Mouse (Mus musculus) heart, adult 2 months (tissue): ENCODE results near the gene Zfp683. TPM values are rescaled to one million over a fixed set of nuclear protein-coding genes. Genes with fewer than 3 reads are reported as not detected.

Experiments used
- DNase-seq, 2 experiments: peaks; one replicate each; pipeline ENCODE4 v3.0.0; 2021
- H3K27ac ChIP-seq: fragments of 200-600 bp; 2 replicates; pipeline ENCODE4 v1.8.1; 2022
- H3K27me3 ChIP-seq: fragments of 200-500 bp; 2 replicates; pipeline ENCODE4 v1.6.1; 2012; ENCODE audit warnings: mild to moderate bottlenecking, low read length, inconsistent platforms, mixed read lengths; ENCODE audit not compliant: control insufficient read depth, insufficient read depth
- H3K36me3 ChIP-seq: fragments of 200-500 bp; 2 replicates; pipeline ENCODE4 v1.6.1; 2012; ENCODE audit warnings: low read length, inconsistent platforms; ENCODE audit not compliant: control insufficient read depth, insufficient read depth
- H3K4me1 ChIP-seq: fragments of 200-500 bp; 2 replicates; pipeline ENCODE4 v1.6.1; 2011; ENCODE audit warnings: low read length; ENCODE audit not compliant: control insufficient read depth, insufficient read depth
- H3K4me3 ChIP-seq: fragments of 200-600 bp; 2 replicates; pipeline ENCODE4 v1.8.1; 2022
- H3K79me2 ChIP-seq: fragments of 200-500 bp; replicated peaks from 2 replicates; pipeline ENCODE4 v1.6.1; 2012; ENCODE audit warnings: mild to moderate bottlenecking, inconsistent platforms, low read length, moderate library complexity, mixed read lengths; ENCODE audit not compliant: control insufficient read depth, insufficient read depth
- H3K9ac ChIP-seq: fragments of 200-500 bp; 2 replicates; pipeline ENCODE4 v1.6.1; 2012; ENCODE audit warnings: low read depth, mild to moderate bottlenecking, control low read depth, inconsistent platforms, low read length, mixed read lengths
- CTCF ChIP-seq: fragments of 200-600 bp; IDR thresholded peaks from 2 replicates; pipeline ENCODE4 v1.8.1; 2022; ENCODE audit warnings: antibody characterized with exemption, mild to moderate bottlenecking, moderate library complexity
- EP300 ChIP-seq: fragments of 200-500 bp; IDR thresholded peaks from 2 replicates; pipeline ENCODE4 v1.6.1; 2011; ENCODE audit warnings: low read depth, low read length, control low read depth; ENCODE audit not compliant: insufficient read depth
- POLR2A ChIP-seq: fragments of 200-500 bp; IDR thresholded peaks from 2 replicates; pipeline ENCODE4 v1.6.1; 2011; ENCODE audit warnings: mild to moderate bottlenecking, low read depth, low read length, control low read depth; ENCODE audit not compliant: insufficient read depth
- WGBS: fragments of 180-500 bp; shearing (Covaris S2); methylation state at CpG from one replicate; pipeline ENCODE4 v1.1.7; 2018; 5-methylcytosine and 5-hydroxymethylcytosine counted together
- intact Hi-C: fragments of 180-260 bp; cut with DNase I; formaldehyde crosslinking; loops from one replicate; pipeline ENCODE4 v1.15.1; 2025
- long read RNA-seq: library from polyadenylated mRNA; stranded (forward); transcript quantifications from one replicate; pipeline ENCODE4 v2.0.0, GENCODE M21; 2021
- polyA plus RNA-seq: library from polyadenylated mRNA; depleted of rRNA; stranded (reverse); fragments of >200 nt; gene quantifications from 2 replicates; pipeline ENCODE4 v1.2.3, GENCODE M21; 2012; rRNA removed
- total RNA-seq, 2 experiments: library from RNA; stranded (reverse); gene quantifications; 2 replicates each; pipeline ENCODE4 v1.2.3; 2021

Zfp683 gene
- total RNA-seq (not detected), polyA plus RNA-seq (not detected in 2 replicates)
- long read RNA-seq: 0 reads

DNA sequence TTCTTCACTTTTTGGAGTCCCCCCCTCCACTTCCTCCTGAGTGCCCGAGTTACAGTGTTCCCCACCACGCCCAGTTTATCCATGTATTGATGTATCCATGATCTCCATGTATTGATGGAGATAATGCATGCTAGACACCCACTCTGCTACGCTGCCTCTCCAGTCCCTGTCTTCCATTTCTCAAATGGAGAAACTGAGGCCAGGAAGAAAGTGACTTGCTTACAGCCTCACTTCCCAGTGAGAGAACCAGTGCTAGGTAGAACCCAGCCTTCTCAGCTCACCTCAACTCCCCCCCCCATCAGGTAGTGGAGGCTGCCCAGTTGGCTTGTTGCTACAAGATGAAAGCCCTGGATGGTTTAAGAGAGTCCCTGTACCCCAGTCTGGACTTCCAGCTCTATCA lies at the start of gene Zfp683:
Gene Zfp683 (plus strand): TSS at position 301 of the 400 bp plus-strand sequence.
- no peaks in the 10 kb centered on the region for H3K27me3 ChIP-seq
- DNase-seq: no peak
- intact Hi-C loops: no loop called here
- no peak within 1 kb of the TSS for H3K27ac ChIP-seq
- TF ChIP-seq CTCF (no peak), EP300 (no peak), POLR2A (no peak)
- H3K4me3 ChIP-seq: no peak within 1 kb of the TSS
- no peaks in the 10 kb centered on the region for H3K36me3 ChIP-seq
- H3K79me2 ChIP-seq: no peaks in the 10 kb centered on the region
- no peaks in the 10 kb centered on the region for H3K4me1 ChIP-seq
- 85% methylated on average over 3 of the region's 3 CpGs for WGBS
- no peak within 1 kb of the TSS for H3K9ac ChIP-seq

DNA sequence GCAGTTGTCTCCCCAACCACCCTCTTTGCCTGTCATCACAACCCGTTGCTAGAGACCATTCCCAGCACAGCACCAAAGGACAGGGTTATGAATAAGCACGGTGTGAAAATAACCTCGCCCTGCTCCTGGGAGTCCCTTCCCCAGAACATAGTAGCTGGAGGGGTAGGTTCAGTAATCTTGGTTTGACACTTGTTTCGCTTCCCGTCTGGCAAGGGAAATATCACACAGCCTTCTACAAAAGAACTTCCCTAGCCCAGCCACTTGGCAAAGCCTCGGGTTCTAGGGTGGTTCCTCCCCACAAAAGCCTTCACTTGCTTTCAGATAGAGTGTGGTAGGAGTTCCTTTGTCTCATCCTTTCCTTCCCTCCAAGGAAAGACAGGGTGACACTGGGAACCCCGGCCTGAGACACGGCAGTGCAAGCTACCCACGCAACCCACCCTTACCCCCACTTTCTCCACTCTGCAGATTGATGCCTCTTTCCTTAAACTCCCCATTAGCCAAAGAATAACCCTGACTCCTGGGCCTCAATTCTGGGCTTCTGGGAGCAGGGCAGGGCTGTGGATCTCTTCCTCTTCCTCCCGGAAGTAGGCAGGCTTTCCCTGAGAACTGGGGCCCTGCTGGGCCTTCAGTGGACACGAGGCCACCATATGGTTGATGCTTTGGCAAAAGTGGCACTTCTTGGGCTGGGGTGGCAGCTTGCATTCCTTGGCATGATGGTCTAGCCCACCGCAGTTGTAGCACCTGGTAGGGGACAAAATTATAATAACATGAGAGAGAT lies 47.9 kb upstream of the Zfp683 start:
- DNase-seq: peak in 1 of 2 experiments; percentile 24
- intact Hi-C loops: no loop called here
- Histone ChIP-seq H3K79me2 (no peaks in the 10 kb centered on the region), H3K9ac (no peak overlapping the region), H3K36me3 (no peaks in the 10 kb centered on the region), H3K27ac (no peak overlapping the region), H3K4me3 (no peak overlapping the region), H3K27me3 (no peaks in the 10 kb centered on the region), H3K4me1 (no peaks in the 10 kb centered on the region)
- WGBS: 44% methylated on average over 12 of the region's 12 CpGs
- no peak for TF ChIP-seq CTCF
- TF ChIP-seq POLR2A: no peak
- no peak for TF ChIP-seq EP300

DNA sequence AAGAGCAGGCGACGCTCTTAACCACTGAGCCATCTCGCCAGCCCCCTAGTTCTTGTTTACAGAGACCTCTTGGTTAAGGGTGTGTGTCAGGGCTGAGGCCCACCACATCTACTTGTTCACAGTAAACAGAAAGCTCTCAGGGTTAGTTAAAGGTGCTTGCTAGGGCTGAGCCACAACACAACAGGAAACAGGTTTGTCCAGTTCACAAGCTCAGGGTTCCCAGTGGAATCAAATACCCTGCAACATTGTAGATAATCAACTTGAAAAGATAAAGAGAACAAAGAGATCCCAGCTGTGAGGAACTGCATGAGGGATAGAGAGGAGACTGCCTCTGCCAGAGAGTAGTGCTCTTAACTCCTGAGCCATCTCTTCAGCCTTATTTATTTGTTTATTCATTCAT lies 46.8 kb upstream of the Zfp683 start:
- Histone ChIP-seq H3K79me2 (no peaks in the 10 kb centered on the region), H3K4me1 (no peaks in the 10 kb centered on the region), H3K9ac (no peak overlapping the region), H3K27ac (no peak overlapping the region), H3K27me3 (no peaks in the 10 kb centered on the region), H3K4me3 (no peak overlapping the region), H3K36me3 (no peaks in the 10 kb centered on the region)
- intact Hi-C loops: no loop called here
- WGBS: 89% methylated on average over 3 of the region's 3 CpGs
- DNase-seq: no peak
- TF ChIP-seq CTCF (no peak), EP300 (no peak), POLR2A (no peak)

DNA sequence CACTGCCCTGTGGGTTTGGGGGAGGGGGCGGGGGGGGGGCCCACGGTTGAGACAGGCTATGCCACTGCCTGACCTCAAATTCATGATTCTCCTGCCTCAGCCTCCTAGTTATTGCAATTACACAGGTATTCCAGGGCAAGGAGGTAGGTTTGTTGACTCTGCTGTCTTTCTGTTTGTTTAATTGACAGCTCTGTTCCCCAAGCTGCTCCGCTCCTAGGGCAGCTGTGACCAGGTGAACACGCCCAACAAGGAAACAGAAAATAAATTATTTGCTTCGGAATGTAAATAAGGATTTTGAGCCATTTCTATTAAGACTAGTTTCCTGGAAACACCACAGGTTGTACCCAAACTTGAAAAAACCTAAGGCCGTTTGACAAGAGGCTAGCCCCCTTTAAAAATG lies 43.9 kb upstream of the Zfp683 start:
- no peak for DNase-seq
- Histone ChIP-seq H3K4me3 (no peak overlapping the region), H3K79me2 (no peaks in the 10 kb centered on the region), H3K9ac (no peak overlapping the region), H3K27ac (no peak overlapping the region), H3K36me3 (no peaks in the 10 kb centered on the region), H3K4me1 (no peaks in the 10 kb centered on the region), H3K27me3 (no peaks in the 10 kb centered on the region)
- WGBS: 70% methylated on average over 6 of the region's 6 CpGs
- intact Hi-C loops: no loop called here
- no peak for TF ChIP-seq EP300
- no peak for TF ChIP-seq POLR2A
- TF ChIP-seq CTCF: no peak

DNA sequence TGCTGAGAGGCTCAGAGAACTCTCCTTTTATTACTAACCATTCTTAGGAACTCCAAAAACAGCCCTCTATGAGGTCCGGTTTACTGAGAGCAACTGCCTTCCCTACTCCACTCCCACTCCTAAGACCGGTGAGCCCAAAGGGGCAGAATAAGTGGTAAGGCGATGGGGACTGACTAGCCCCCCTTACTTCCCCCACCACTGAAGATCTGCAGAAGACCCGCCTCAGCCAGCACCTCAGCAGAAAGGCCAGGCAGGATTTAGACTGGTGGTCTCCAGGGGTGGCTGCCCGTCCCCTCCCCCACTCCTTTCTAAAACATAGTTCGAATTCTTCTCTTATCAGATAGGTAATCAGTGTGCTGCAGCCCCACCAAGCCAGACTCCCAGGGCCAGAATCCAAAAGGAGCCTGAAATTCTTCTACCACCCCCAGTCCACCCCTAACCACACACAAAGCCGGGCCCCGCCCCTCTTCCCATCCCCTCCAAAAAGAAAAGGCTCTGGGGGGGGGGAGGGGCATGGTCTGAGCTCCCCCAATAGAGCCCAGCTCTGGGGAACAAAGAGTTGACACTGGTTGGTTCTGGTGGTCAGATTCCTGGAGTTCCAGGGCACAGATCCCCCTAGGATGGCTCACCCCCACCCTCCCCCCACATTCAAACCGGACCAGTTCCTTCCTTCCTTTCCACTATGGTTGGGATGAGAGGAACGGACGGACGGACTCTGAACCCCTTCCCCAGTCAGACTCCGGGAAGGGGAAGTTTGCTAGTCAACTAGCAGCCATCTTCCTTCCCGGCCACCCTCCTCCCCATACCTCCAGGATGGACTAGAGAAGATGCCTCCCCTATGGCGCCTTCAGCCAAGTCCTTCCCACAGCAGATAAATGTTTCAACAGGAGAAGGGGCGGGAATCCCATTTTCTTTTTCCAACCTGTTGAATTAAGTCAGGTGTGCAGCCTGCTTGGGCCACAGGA lies 41.9 kb upstream of the Zfp683 start:
- H3K4me1 ChIP-seq: no peaks in the 10 kb centered on the region
- H3K9ac ChIP-seq: no peak overlapping the region
- WGBS: 20% methylated on average over 16 of the region's 16 CpGs
- H3K79me2 ChIP-seq: no peaks in the 10 kb centered on the region
- no peak overlapping the region for H3K27ac ChIP-seq
- no peak overlapping the region for H3K4me3 ChIP-seq
- H3K27me3 ChIP-seq: peaks cover 2% of the 10 kb centered on the region; the same call in 1 of the 2 replicates
- no peak for DNase-seq
- TF ChIP-seq EP300 (no peak), POLR2A (no peak), CTCF (no peak)
- no peaks in the 10 kb centered on the region for H3K36me3 ChIP-seq
- intact Hi-C loops: no loop called here
